Mouse (Mus musculus): ENCODE data around the gene Pdcd1lg2. TPM values are rescaled to one million over a fixed set of nuclear protein-coding genes. Genes with fewer than 3 reads are reported as not detected.

Gene Pdcd1lg2
- polyA plus RNA-seq (2012; rRNA removed): 0.01 TPM in 1 of 2 replicates, not detected in the other

GRCm38 (mm10) chr19:29410619-29411018, at the start of gene Pdcd1lg2:
TSS of gene Pdcd1lg2 (plus strand) at chr19:29410919.

GRCm38 (mm10) chr19:29366969-29367622, 43.6 kb upstream of the Pdcd1lg2 start, which contains the start of the genes Plgrkt and Cd274:
TSS of gene Plgrkt (minus strand) at chr19:29367390.
TSS of gene Cd274 (plus strand) at chr19:29367455.

Other genes with a start within 250 kb of the Pdcd1lg2 start
- 14.1 and 16.7 TPM in 2 replicates for gene Jak2, start 159.1 kb upstream of the Pdcd1lg2 start, polyA plus RNA-seq (2012; rRNA removed)
- 0.25 and 0.33 TPM in 2 replicates for gene Insl6, start 85.6 kb upstream of the Pdcd1lg2 start, polyA plus RNA-seq (2012; rRNA removed)
- not detected in 2 replicates for gene Rln1, start 76.2 kb upstream of the Pdcd1lg2 start, polyA plus RNA-seq (2012; rRNA removed)
- gene Plgrkt, start 43.5 kb upstream of the Pdcd1lg2 start, polyA plus RNA-seq (2012; rRNA removed): 24.0 and 26.6 TPM in 2 replicates
- 0.84 and 0.85 TPM in 2 replicates for gene Cd274, start 43.5 kb upstream of the Pdcd1lg2 start, polyA plus RNA-seq (2012; rRNA removed)
- 3.3 TPM in 2 replicates for gene Ric1, start 111.4 kb downstream of the Pdcd1lg2 start, polyA plus RNA-seq (2012; rRNA removed)
- gene Ermp1, start 237.5 kb downstream of the Pdcd1lg2 start, polyA plus RNA-seq (2012; rRNA removed): 6.4 and 7.7 TPM in 2 replicates